Mouse (Mus musculus) embryo, embryonic 10 days (tissue): Measurements from ENCODE around the gene Srl.
"Not testable (repeated sequence)": the region's sequence is repeated elsewhere in the genome, so short reads cannot be mapped to it uniquely, and the experiment has no call there.

Experiments
- DNase-seq: peaks from one replicate; pipeline ENCODE4 v3.0.0-alpha.2; 2015; ENCODE audit warnings: low spot score

The Srl gene

GRCm38 (mm10) chr16:4541501-4542198, at the start of gene Srl:
Srl (minus strand) TSS chr16:4541816.
- peak; percentile 99 for DNase-seq

- no peak for DNase-seq
Measured at GRCm38 (mm10) chr16:4590236-4590635, 48.6 kb upstream of the Srl start.

GRCm38 (mm10) chr16:4587516-4588210, 46.0 kb upstream of the Srl start:
- DNase-seq = no peak

GRCm38 (mm10) chr16:4586531-4587123, 45.0 kb upstream of the Srl start:
- DNase-seq = peak; percentile 96

GRCm38 (mm10) chr16:4585642-4586530, 44.3 kb upstream of the Srl start:
- DNase-seq = no peak

GRCm38 (mm10) chr16:4584438-4584837, 42.8 kb upstream of the Srl start:
- no peak for DNase-seq

GRCm38 (mm10) chr16:4583807-4584206, 42.2 kb upstream of the Srl start:
- no peak for DNase-seq

GRCm38 (mm10) chr16:4581179-4581578, 39.6 kb upstream of the Srl start:
- DNase-seq = not testable (repeated sequence)

GRCm38 (mm10) chr16:4578630-4579029, 37.0 kb upstream of the Srl start:
- DNase-seq = no peak

- no peak for DNase-seq
Measured at GRCm38 (mm10) chr16:4576873-4577272, 35.3 kb upstream of the Srl start.

- DNase-seq = no peak
Measured at GRCm38 (mm10) chr16:4576038-4576437, 34.4 kb upstream of the Srl start.

GRCm38 (mm10) chr16:4570737-4571136, 29.1 kb upstream of the Srl start:
- peak; percentile 49 for DNase-seq

- peak; percentile 94 for DNase-seq
Measured at GRCm38 (mm10) chr16:4567912-4568311, 26.3 kb upstream of the Srl start.

GRCm38 (mm10) chr16:4560145-4560952, 18.7 kb upstream of the Srl start:
- peak; percentile 59 for DNase-seq

GRCm38 (mm10) chr16:4559715-4560144, 18.1 kb upstream of the Srl start, which contains the start of gene Tfap4:
Tfap4 (minus strand) TSS chr16:4559854.
- DNase-seq = peak; percentile 91

- peak; percentile 68 for DNase-seq
Measured at GRCm38 (mm10) chr16:4558980-4559631, 17.5 kb upstream of the Srl start.

GRCm38 (mm10) chr16:4558384-4558979, 16.9 kb upstream of the Srl start:
- peak; percentile 96 for DNase-seq

- DNase-seq = peak; percentile 69
Measured at GRCm38 (mm10) chr16:4557949-4558348, 16.3 kb upstream of the Srl start.

GRCm38 (mm10) chr16:4557085-4557484, 15.5 kb upstream of the Srl start:
- DNase-seq = no peak

GRCm38 (mm10) chr16:4555555-4555954, 13.9 kb upstream of the Srl start:
- no peak for DNase-seq
